Mouse (Mus musculus) layer of hippocampus, adult 2 months (tissue): ENCODE results near the gene Slc9b1. TPM values are rescaled to one million over a fixed set of nuclear protein-coding genes. Genes with fewer than 3 reads are reported as not detected.
A peak's percentile ranks its signal among the peaks of the same experiment; 100 is the strongest.

Source experiments
- DNase-seq, 2 experiments: peaks; one replicate each; pipeline ENCODE4 v3.0.0; 2022; ENCODE audit warnings: low spot score in 2 of 2
- H3K27ac ChIP-seq: fragments of 200-600 bp; 2 replicates; pipeline ENCODE4 v1.8.1; 2022
- H3K4me3 ChIP-seq: fragments of 200-600 bp; 2 replicates; pipeline ENCODE4 v1.8.1; 2022; ENCODE audit warnings: mild to moderate bottlenecking
- CTCF ChIP-seq: fragments of 200-600 bp; conservative IDR thresholded peaks from 2 replicates; pipeline ENCODE4 v1.8.1; 2022; ENCODE audit warnings: antibody characterized with exemption, mild to moderate bottlenecking, moderate library complexity
- total RNA-seq, 2 experiments: library from RNA; stranded (reverse); gene quantifications; 2 replicates each; pipeline ENCODE4 v1.2.3; 2021

Slc9b1 gene
- total RNA-seq, 2 experiments from 2014 or later, result not detected

DNA sequence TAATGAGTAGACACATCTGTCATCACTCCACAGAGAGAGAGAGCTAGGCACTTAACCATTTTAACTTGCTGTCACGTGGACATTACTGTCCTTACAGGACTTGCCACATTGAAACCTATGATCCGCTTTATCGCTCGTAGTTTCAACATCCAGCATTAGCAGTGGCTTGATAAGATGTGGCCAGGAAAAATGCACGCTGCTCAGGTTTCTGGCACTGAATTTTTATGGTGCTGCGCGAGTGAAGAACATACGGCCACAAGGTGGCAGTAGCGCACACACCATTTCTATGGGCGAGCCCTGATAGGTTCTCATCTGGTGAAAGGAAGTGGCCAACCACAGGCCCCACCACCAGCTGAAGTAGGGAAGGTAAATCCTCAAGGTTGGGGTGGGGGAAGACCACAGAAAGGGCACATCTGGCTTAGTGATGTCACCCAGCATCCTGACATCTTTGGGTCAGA is 54.4 kb downstream of the Slc9b1 start:
- Histone ChIP-seq H3K27ac (no peak overlapping the region), H3K4me3 (no peak overlapping the region)
- peak; percentile 70 to 84 for DNase-seq
- TF ChIP-seq CTCF, result peak; percentile 93

DNA sequence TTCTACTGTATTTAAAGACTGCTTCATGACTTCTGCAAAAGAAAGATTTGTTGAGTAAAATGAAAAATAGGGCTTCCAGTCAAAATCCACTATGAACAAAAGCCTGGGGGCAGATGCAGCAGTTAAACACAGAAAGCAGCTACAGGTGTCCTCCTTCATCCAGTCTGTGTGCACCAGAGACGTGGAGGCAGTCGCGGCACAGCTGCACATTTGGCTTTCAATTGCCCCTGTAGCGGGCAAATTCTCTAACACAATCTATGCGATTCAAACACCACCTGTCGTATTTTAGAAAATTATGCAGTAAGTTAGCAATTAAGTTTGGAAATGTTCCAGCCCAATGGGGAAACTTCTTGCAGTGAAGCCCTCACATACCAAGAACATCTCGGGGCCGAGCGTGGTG is 55.4 kb downstream of the Slc9b1 start:
- Histone ChIP-seq H3K27ac (no peak overlapping the region), H3K4me3 (no peak overlapping the region)
- DNase-seq, result no peak
- no peak for TF ChIP-seq CTCF

DNA sequence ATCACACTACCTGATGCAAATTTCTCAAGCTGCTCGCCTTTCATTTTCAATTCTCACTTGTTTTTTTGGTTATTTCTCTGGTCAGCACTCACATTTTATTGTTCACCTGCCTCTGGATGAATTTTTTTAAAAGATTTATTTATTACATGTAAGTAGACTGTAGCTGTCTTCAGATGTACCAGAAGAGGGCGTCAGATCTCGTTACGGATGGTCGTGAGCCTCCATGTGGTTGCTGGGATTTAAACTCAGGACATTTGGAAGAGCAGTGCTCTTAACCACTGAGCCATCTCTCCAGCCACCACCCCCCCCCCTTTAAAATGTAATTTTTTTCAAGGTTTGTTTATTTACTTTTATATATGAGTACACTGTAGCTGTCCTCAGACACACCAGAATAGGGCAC is 56.0 kb downstream of the Slc9b1 start:
- H3K4me3 ChIP-seq, result no peak overlapping the region
- TF ChIP-seq CTCF, result peak; percentile 43
- DNase-seq, result no peak
- no peak overlapping the region for H3K27ac ChIP-seq

DNA sequence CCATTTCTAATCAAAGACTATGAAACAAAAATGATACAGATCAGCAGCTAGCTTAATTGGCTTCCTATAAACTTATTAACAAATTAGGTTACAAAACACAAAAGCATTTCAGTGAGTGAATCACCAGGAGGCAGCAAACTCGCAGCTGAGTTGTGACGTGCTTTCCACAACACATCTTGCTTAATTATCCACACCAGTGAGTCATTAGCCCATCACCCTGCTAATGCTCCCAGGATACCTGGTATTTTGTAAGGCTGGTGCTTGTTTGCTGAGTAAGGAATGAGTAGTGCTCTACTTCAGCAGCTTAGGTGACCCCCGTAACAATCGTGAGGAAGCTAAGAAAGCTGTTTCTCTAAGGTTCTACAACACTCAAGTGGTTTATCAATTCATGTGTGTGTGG is 56.8 kb downstream of the Slc9b1 start:
- no peak overlapping the region for H3K27ac ChIP-seq
- H3K4me3 ChIP-seq, result no peak overlapping the region
- peak; percentile 46 for TF ChIP-seq CTCF
- no peak for DNase-seq

DNA sequence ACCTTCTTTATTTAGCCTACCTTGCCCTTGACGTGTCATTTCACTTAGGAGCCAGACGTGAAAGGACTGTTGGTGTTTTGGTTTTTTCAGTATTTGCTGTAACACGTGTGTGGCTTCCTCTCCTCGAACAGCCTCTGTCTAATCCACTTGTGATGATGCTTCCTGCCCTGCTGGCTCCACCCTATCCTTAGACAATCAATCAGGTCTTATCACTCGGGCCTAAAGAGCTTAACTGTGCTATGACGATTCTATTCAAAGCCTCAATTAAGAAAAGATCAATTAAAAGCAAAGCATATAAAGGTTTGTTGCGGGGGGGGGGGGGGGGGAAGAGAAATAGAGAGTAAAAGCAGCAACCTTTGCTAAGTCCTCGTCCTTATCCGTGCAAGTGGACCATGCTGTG is 59.5 kb downstream of the Slc9b1 start:
- no peak for TF ChIP-seq CTCF
- Histone ChIP-seq H3K4me3 (no peak overlapping the region), H3K27ac (no peak overlapping the region)
- DNase-seq, result no peak

DNA sequence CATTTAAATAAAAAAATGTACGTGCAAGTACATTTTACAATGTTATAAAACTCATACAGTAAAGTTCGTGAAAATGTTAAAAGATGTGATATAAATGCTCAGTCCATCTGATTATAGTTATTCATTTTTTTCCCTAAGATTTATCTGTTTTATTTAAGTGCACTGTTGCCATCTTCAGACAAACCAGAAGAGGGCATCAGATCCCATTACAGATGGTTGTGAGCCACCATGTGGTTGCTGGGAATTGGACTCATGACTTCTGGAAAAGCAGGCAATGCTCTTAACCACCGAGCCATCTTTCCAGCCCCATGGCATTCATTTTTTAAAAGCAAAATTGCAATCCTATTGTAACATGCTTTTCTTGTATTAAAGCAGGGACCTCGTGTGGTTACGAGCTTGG is 61.4 kb downstream of the Slc9b1 start:
- TF ChIP-seq CTCF, result peak; percentile 52

DNA sequence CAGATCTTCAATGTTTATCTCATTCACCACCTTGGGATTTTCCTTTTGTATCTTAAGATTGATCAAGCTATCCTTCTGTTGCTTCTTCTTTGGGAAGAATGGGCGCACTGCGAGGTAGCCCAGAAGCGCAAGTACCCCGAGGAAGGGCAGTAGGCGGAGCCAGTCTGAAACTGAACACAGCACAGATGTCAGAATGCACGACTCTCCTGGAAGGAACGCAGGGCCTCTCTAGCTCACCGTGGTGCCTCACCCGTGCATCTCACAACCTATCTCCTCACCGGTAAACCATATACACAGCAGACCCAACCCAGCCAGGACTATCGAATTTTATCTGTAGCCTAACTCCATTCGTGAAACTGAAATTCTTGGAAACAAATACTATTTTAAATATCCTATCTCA is 63.2 kb downstream of the Slc9b1 start:
- no peak overlapping the region for H3K4me3 ChIP-seq
- no peak for TF ChIP-seq CTCF
- DNase-seq, result no peak

More for the DNA sequence above, 61.4 kb downstream of the Slc9b1 start:
- no peak overlapping the region for H3K27ac ChIP-seq
- DNase-seq, result no peak
- H3K4me3 ChIP-seq, result no peak overlapping the region

DNA sequence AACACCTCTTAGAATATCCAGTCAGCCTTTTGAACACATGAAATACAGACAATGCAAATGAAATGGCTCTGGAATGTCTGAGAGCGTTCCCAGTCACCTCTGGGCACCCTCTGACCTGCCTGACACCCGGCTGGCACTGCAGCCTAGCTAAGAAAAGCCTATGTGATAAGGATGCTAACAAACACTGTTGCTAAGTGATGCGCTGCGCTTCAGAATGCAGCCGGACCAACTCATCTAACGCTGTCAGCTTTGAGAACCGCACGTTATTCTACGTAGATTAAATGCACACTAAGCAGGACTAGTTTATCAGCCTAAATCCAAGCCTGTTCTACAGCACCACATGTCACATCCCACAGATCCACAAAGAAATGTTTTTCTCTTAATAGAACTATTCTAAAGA is 64.0 kb downstream of the Slc9b1 start:
- Histone ChIP-seq H3K4me3 (no peak overlapping the region), H3K27ac (peak overlapping the region; percentile 43; the same call in 1 of the 2 replicates)
- TF ChIP-seq CTCF, result no peak
- DNase-seq, result no peak

More for the DNA sequence above, 63.2 kb downstream of the Slc9b1 start:
- no peak overlapping the region for H3K27ac ChIP-seq

DNA sequence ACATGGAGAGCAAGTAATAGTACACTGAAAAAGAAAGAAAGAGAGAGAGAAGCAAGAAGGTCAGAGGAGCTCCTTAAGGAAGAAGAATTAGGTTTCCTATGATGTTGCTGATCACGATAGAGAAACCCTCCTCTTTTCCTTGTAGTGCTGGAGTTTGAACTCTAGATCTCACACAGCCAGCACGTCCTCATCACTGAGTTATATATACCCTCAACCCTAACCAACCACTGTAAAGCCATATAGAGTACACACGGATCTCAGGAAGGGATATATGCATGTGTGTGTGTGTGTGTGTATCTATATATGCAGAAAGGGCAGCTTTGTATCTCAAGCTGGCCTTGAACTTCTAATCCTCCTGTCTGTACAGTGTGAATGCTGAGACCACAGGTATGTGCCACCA is 69.4 kb downstream of the Slc9b1 start:
- H3K27ac ChIP-seq, result no peak overlapping the region
- no peak for TF ChIP-seq CTCF
- DNase-seq, result no peak

DNA sequence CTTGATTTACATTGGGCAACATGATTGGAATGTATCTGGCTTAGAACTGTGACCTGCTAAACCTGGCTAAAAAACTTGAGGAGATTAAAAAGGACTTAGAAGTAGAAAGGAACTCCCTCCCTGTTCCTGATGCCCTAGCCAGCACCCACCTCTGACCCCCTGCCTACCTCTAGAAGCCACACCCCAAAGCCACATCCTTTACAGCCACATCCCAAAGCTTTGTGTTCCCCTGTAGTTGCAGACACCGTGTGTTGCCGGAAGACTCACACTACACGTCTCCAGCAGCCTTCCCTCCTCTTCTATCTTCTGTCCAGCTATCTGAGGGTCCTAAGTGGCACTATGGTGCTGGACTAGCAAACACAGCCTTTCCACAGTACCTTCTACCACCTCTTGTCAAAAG is 70.0 kb downstream of the Slc9b1 start:
- DNase-seq, result no peak
- no peak for TF ChIP-seq CTCF

More for the DNA sequence above, 69.4 kb downstream of the Slc9b1 start:
- H3K4me3 ChIP-seq, result no peak overlapping the region

DNA sequence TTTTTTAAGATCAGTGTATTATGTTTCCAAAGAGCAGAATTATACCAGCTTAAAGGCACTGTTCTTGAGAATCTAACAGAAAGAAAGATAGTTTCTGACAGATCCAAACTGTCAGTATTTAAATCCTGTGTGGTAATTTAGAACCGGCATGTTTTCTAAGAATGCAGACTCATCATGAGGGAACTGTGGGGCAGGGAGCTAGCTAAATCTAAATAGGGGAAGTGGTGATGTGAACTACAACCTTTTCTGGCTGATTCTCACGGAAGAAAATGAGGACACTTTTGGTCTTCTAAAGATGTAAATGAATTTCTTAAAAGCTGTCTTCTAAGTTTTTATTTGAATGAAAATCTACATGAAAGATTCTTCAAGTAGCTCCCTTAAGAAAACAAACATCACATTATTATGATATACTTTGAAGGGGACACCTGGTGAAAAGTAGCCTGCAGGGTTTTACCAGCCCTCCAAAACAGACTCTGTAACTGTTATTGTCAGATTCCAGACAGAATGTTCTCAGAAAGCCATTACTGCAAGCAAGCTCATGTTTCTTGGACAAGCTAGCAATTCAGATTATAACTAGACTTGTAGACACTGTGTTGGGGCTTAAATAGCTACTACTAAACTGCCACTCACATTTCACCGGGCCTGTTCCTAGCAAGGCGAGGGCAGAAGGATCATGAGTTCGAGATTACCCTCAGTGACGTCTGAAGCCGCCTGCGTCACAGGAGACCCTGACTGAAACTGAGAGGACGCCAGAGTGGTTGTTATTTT is 72.9 kb downstream of the Slc9b1 start:
- Histone ChIP-seq H3K4me3 (no peak overlapping the region), H3K27ac (no peak overlapping the region)
- no peak for DNase-seq
- no peak for TF ChIP-seq CTCF

More for the DNA sequence above, 70.0 kb downstream of the Slc9b1 start:
- Histone ChIP-seq H3K4me3 (no peak overlapping the region), H3K27ac (no peak overlapping the region)

DNA sequence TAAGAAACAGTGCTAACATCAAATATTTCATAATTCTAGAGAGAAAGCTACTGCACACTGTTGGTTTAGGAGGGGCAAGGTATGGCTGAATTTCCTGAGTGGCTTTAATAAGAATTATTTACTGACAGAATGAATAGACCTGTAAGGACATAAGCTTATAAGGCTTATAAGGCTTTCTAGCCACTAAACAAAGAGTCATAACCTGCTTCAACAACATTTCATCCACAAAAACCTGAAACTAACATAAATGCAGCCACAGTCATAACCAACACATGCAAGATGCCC is 73.4 kb downstream of the Slc9b1 start:
- Histone ChIP-seq H3K4me3 (no peak overlapping the region), H3K27ac (no peak overlapping the region)
- TF ChIP-seq CTCF, result no peak
- DNase-seq, result no peak

DNA sequence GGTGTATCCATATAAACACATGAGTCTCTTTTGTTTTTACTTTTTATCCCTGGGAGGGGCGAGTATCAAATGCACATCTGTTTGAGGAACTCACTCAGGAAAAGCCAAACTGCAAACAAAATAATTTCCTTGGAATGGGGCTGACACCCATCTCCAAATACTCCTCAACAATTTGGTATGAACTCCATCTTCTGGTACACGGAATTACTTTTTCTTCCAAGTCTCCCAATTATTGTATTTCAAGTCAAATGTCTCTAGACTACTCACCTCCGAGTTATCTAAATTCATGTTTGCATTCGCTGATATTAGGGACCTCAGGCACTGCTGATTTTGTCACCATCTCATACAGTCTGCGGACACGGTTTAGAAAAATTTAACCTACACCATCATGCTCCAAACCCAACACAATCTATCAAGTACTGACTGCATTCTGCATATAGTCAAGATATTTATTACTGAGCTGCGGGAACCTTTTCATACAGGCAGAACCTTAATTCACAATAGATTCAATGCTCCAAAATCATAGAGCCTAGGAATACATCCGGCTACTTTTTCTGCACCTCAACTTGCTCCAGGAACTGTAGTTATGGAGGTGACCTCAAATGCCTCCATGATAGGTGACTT is 74.5 kb downstream of the Slc9b1 start:
- TF ChIP-seq CTCF, result no peak

DNA sequence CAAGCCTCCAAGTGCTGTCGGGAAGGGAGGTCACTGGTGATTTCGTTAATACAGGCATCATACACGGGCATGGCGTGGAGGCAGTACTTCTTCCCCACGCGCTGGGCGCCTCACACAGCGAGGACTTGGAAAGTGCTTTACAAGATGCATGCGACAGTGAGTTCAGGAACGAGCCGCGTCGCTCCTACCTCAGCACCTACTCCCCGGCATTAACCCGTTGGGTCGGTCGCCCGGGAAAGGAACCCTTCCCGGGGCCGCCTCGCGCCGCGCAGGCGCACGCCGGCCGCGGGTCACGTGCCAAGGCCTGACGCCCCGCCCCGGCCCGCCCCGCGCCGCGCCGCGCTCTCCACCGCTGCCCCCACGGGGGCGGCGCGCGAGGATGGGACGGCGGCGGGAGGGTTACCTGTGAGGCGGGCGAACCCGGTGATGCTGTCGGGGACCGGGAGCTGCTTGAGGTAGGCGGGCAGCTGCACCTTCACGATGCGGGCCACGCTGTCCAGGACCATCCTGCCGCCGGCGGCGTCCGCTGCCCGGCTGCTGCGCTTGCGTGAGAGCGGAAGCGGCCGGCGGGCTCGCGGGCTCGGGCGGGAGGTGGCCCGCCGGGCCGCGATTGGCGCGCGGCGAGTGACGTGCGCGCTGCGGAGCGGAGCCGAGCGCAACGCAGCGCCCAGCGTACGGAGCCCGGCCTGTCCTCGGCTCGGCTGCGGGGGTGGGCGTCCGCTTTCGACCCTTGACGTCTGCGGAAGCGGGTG is 75.2 kb downstream of the Slc9b1 start:
- TF ChIP-seq CTCF, result no peak
- peak; percentile 72 to 78 for DNase-seq
- H3K27ac ChIP-seq, result peak overlapping the region; percentile 99

More for the DNA sequence above, 74.5 kb downstream of the Slc9b1 start:
- DNase-seq, result no peak
- H3K27ac ChIP-seq, result peak overlapping the region; percentile 99
- peak overlapping the region; percentile 91 for H3K4me3 ChIP-seq

More for the DNA sequence above, 75.2 kb downstream of the Slc9b1 start:
- peak overlapping the region; percentile 91 for H3K4me3 ChIP-seq
